Mouse (Mus musculus) right cerebral cortex, postnatal 10 days (tissue): ENCODE results near the gene Pde4d.
A peak's percentile ranks its signal among the peaks of the same experiment; 100 is the strongest.

Source experiments
- DNase-seq, 2 experiments: peaks; one replicate each; pipeline ENCODE4 v3.0.0; 2021; ENCODE audit warnings: low spot score in 2 of 2

Gene Pde4d

DNA sequence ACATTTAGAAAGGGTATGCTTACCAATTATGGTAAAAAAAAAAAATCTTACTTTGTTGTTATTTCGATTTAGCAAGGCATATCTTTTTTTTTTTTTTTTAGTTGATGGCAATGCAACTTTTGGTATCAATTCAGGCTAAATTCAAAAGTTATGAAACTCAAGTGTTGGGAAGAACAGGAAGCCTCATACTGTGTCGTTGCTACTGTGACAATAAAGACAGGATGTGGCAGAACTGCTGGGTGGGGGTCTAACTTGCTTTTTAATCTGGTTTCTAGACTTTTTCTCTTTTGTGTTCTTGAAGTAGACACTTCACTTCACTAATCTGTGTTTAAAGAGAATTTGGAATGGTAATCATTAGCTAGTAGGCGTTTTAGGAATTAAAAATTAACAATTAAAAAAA, 147.2 kb downstream of the Pde4d start:
- no peak for DNase-seq

DNA sequence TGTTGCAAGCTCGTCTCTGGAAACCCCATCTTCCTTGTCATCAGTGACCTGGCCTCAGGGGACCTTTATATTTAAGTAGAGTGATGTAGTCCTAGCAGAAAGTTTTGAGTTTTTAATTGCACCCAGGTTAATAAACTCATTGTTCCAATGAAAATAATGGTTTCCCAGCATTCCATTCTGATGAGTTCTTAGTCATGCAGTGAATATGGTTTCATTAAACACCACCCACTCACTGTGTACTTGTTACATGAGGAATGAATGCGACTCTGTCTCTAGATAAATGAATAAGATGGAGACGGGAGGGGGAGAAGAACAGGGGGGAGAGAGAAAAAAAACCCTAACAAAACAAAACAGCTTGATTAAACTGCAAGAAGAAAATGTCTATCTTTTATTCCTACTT, 148.9 kb downstream of the Pde4d start:
- DNase-seq = no peak

- peak in 1 of 2 experiments; percentile 36 for DNase-seq
These were observed 149.6 kb downstream of the Pde4d start for GRCm38 (mm10) chr13:108599186-108599900.

DNA sequence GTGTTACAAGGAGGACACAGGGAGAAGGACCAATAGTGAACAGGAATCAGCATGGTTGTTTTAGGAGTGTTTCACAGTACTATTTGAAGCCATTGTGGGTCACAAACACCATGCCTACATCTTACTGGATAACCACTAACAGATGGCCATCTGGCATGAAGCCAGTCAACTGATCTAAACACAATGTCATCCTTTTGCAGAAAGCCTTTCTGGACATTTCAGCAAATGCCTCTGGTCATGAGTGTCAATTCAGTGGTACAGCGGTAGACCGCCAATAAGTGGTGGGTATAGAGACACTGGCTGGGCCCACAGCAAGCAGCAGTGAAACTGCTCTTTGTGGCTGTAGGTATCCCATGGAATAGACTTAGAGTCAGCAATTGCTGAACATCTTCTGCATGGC, 151.3 kb downstream of the Pde4d start:
- DNase-seq = peak in 1 of 2 experiments; percentile 21

GRCm38 (mm10) chr13:108603502-108603901, 153.8 kb downstream of the Pde4d start:
- DNase-seq = no peak

- DNase-seq = no peak
These were observed 154.5 kb downstream of the Pde4d start for GRCm38 (mm10) chr13:108604213-108604612.

DNA sequence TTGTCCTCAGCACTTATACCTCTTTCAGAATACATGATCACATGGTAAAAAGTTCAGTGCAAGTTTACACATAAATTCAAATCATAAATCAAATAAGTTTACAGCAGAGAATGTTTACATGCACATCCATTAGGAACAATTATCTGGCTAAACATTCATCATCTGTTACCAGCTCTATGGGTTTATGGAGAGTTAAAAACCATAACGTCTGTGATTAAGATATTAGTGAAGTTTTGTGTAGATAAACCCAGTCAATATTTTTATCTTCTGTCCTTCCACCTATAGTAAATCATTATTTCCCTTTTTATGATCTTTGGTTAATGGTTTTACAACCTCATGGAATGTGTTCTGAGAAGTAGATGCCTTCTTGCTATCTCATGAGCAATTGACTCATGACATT, 168.5 kb downstream of the Pde4d start:
- DNase-seq = no peak

DNA sequence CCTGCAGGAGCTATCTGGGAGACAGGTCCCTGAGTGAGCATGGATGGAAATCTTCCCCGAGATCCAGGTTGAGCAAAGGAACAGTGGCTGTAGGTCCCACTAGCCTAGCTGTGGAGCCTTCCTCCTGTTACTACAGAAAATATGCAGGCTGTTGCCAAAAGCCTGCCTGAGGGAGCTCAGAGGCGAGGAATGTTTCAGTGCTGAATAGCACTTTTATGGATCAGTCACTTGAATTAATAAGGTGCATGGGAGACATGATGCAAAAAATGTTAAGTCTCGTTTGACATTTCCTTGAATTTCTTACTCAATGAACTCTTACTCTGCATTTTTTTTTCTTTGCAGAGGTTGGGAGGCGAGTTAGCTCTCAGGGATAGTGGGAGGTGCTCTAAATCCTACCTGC, 172.9 kb downstream of the Pde4d start:
- DNase-seq = no peak

DNA sequence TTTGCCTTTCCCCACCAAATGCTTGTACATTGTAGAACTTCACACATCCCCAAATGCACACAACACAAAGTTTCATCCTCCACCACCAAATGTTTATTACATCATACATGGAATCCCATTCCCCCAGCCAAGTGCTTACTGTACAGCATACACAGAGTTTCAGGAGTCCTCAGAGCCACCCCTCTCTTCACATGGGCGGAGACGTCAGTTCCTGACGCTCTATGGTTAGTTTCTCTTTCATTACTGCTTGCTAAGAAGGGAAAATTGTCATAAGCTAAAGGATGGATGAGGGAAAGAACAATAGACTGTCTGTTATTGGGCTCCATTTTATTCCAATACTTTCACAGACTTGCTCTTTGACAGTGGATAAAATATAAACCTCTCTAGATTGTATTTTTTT, 174.2 kb downstream of the Pde4d start:
- no peak for DNase-seq

DNA sequence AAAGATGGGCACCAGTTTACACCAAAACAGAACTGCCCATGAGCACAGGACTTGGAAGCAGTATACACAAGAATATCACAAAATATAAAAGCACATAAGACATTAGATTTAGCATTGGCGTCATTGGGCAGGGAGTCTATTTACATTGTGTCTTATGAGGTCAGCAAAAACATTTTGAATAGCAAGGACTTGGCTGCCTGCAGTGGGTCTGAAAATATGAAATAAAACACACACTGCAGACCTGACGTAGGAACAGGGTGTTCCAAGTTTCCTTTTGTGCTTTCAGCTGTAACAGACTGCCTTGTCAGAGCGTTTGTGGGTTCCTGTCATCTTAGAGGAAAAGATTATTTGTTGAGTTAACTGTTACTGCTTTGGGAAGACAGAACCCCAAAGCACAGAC, 176.4 kb downstream of the Pde4d start:
- DNase-seq = no peak

- no peak for DNase-seq
These were observed 178.8 kb downstream of the Pde4d start for GRCm38 (mm10) chr13:108628501-108628900.

DNA sequence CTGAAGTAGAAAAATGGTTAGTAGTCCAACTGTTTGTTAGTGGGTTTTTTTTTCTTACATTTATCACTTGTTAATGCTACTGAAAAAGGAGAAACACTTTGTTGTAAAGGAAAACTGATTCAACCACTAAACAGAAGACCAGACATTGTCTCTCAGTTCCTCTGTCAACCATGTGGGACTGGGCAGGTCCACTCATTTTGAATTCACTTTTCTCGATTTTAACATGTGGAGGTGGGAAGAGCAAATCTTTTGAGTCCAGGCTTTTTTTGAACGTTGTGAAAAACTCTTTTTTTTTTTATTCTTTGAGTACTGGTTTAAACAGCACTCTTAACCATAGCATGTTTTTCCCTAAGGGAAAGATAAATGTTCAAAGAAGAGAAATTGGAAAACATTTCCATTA, 180.8 kb downstream of the Pde4d start:
- no peak for DNase-seq

GRCm38 (mm10) chr13:108631222-108631621, 181.5 kb downstream of the Pde4d start:
- no peak for DNase-seq

DNA sequence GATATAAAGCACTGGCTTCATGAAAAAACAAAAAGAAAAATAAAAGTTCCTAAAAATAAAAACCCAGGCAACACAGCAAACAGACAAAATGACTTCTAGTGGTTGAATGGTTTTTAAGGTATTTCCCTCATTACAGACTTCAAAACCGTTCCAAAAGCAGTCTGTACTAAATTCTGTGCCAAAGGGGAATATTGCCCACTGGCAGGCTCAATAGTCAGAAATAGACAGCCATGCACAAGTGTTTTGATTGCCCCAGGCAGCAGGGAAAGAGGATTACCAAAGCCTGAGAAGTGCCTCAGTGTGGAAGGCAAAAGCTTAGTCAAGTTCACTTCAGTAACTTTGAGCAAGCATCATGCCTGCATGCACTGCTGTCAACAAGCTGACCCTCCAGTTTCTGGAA, 186.8 kb downstream of the Pde4d start:
- DNase-seq = peak; percentile 34 to 41

- no peak for DNase-seq
These were observed 192.5 kb downstream of the Pde4d start for GRCm38 (mm10) chr13:108642259-108642658.

GRCm38 (mm10) chr13:108646801-108647200, 197.1 kb downstream of the Pde4d start:
- no peak for DNase-seq

- no peak for DNase-seq
These were observed 197.5 kb downstream of the Pde4d start for GRCm38 (mm10) chr13:108647239-108647638.

GRCm38 (mm10) chr13:108654026-108654723, 204.4 kb downstream of the Pde4d start:
- peak in 1 of 2 experiments; percentile 31 for DNase-seq

DNA sequence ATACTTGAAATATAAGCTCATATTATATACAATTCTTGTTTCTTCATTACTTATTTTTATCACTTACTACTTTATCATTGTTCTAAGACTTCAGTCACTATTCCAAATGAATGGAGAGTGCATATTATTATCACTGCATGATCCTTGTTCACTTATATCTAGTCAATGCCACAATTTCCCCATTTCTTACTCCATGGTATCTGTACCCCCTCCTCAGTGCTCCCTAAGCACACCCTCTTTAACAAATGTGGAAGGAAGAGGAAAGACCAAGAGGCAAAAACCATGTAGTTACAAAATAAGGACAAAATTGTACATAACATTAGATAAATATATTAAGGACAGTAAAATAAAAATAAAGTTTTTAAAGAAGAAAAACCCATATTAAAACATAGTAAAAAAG, 216.8 kb downstream of the Pde4d start:
- no peak for DNase-seq

GRCm38 (mm10) chr13:108667077-108667476, 217.3 kb downstream of the Pde4d start:
- DNase-seq = no peak

DNA sequence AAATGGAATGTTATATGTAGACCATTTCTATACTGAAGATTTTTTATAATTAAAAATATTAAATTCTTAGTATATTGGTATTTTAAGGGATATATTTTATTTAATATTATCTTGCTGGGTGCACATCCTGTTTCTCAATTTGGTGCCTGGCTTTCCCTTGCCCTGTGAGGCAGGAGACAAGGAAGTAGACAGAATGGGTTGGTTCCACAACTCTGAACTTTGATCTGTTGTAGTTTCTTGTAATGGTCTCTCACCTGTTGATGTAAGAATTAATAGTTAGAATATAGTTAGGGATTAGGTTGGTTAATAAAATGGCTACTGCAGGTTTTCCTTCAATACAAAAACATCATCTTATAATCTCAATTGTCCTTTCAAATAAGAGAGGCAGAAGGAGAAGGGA, 227.3 kb downstream of the Pde4d start:
- no peak for DNase-seq

GRCm38 (mm10) chr13:108683018-108683417, 233.3 kb downstream of the Pde4d start:
- DNase-seq = no peak

DNA sequence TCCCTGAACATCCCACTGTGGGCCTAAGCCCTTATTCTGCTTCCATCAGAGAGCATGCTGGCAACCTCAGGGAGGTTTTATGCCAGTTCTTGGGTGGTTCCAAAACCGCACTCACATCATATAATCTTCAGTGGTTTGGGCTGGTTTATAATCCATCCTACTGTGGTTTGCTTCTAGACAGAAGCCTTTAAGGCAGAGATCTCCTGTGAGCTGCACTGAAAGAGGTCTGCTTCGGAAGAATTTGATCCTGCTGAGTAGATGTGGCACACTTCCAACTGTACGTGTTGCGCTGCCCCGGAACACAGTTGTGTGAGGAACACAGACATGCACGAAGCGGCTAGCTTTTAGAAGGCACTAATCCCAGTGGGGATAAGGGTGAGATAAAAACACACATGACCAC, 236.1 kb downstream of the Pde4d start:
- DNase-seq = no peak
